Mouse (Mus musculus) embryonic fibroblast, embryonic 13.5 days (primary cell): ENCODE data around the gene Ccdc71.

ENCODE experiments used
- CTCF ChIP-seq: IDR thresholded peaks from 2 replicates; pipeline ENCODE4 v1.5.1; 2011; ENCODE audit warnings: mild to moderate bottlenecking, control low read depth, low read length, moderate library complexity, borderline replicate concordance; ENCODE audit not compliant: insufficient read depth
- POLR2A ChIP-seq: IDR thresholded peaks from 2 replicates; pipeline ENCODE4 v1.6.1; 2011; ENCODE audit warnings: low read depth, mild to moderate bottlenecking, control low read depth, low read length, moderate library complexity

GRCm38 (mm10) chr9:108441236-108441919 is 18.9 kb upstream of the Ccdc71 start:
- TF ChIP-seq CTCF (no peak), POLR2A (no peak)
